Mouse (Mus musculus) MEL (cell line): ENCODE data around the gene Zscan22. TPM values are rescaled to one million over a fixed set of nuclear protein-coding genes. Genes with fewer than 3 reads are reported as not detected.
"Not testable (repeated sequence)": the region's sequence is repeated elsewhere in the genome, so short reads cannot be mapped to it uniquely, and the experiment has no call there.

ENCODE experiments used
- DNase-seq: peaks from one replicate; pipeline ENCODE4 v3.0.0; 2011; ENCODE audit warnings: low read depth, low spot score
- H3K27ac ChIP-seq: 2 replicates; pipeline ENCODE4 v1.5.1; 2012; ENCODE audit warnings: low read depth, mild to moderate bottlenecking, control low read depth, low read length, moderate library complexity; ENCODE audit not compliant: control insufficient read depth
- H3K27me3 ChIP-seq, 2 experiments: fragments of 150-350 bp in 1 of 2; sonication (generic) in 1 of 2; 2 replicates each; pipeline ENCODE4 v1.6.1; 2012; ENCODE audit warnings: low read length in 2 of 2, mild to moderate bottlenecking in 2 of 2, improper control_type of control experiment in 1 of 2, moderate library complexity in 1 of 2; ENCODE audit not compliant: insufficient read depth in 2 of 2, control insufficient read depth in 1 of 2
- H3K36me3 ChIP-seq, 2 experiments: 2 replicates each; pipeline ENCODE4 v1.6.1; 2012 to 2014; ENCODE audit warnings: low read length in 2 of 2, improper control_type of control experiment in 1 of 2, inconsistent platforms in 1 of 2, mild to moderate bottlenecking in 1 of 2; ENCODE audit not compliant: insufficient read depth in 2 of 2, control insufficient read depth in 1 of 2
- H3K4me1 ChIP-seq, 2 experiments: fragments of 150-350 bp in 1 of 2; sonication (generic) in 1 of 2; 2 replicates each; pipeline ENCODE4 v1.6.1; 2012; ENCODE audit warnings: low read length in 2 of 2, improper control_type of control experiment in 1 of 2, mild to moderate bottlenecking in 1 of 2; ENCODE audit not compliant: insufficient read depth in 2 of 2, control insufficient read depth in 1 of 2
- H3K4me3 ChIP-seq, 2 experiments: fragments of 150-350 bp in 1 of 2; sonication (generic) in 1 of 2; 2 replicates each; pipeline ENCODE4 v1.5.1; 2012; ENCODE audit warnings: low read depth in 2 of 2, low read length in 2 of 2, mild to moderate bottlenecking in 2 of 2, moderate library complexity in 2 of 2, control low read depth in 1 of 2, improper control_type of control experiment in 1 of 2; ENCODE audit not compliant: control insufficient read depth in 1 of 2, insufficient read depth in 1 of 2
- H3K79me2 ChIP-seq: 2 replicates; pipeline ENCODE4 v1.6.1; 2012; ENCODE audit warnings: mild to moderate bottlenecking, low read length, moderate library complexity; ENCODE audit not compliant: control insufficient read depth, poor library complexity, insufficient read depth
- H3K9ac ChIP-seq: 2 replicates; pipeline ENCODE4 v1.6.1; 2012; ENCODE audit warnings: low read depth, mild to moderate bottlenecking, control low read depth, low read length, moderate library complexity; ENCODE audit not compliant: control insufficient read depth, poor library complexity, severe bottlenecking
- H3K9me3 ChIP-seq: fragments of 150-350 bp; sonication (generic); replicated peaks from 2 replicates; pipeline ENCODE4 v1.6.1; 2012; ENCODE audit warnings: mild to moderate bottlenecking, low read length, improper control_type of control experiment, moderate library complexity; ENCODE audit not compliant: insufficient read depth
- CHD1 ChIP-seq: IDR thresholded peaks from 2 replicates; pipeline ENCODE4 v1.6.1; 2012; ENCODE audit warnings: low read depth, mild to moderate bottlenecking, inconsistent platforms, low read length, improper control_type of control experiment
- CTCF ChIP-seq, 3 experiments: IDR thresholded peaks in 2 of 3; conservative IDR thresholded peaks in 1 of 3; 2 replicates each; pipeline ENCODE4 v1.5.1; 2011 to 2012; ENCODE audit warnings: low read length in 3 of 3, low read depth in 2 of 3, mild to moderate bottlenecking in 2 of 3, improper control_type of control experiment in 1 of 3, inconsistent platforms in 1 of 3, mixed read lengths in 1 of 3, moderate library complexity in 1 of 3; ENCODE audit not compliant: control insufficient read depth in 1 of 3, insufficient read depth in 1 of 3, poor library complexity in 1 of 3, severe bottlenecking in 1 of 3
- ETS1 ChIP-seq: IDR thresholded peaks from 2 replicates; pipeline ENCODE4 v1.6.1; 2012; ENCODE audit warnings: low read depth, mild to moderate bottlenecking, inconsistent platforms, low read length, improper control_type of control experiment, moderate library complexity
- GATA1 ChIP-seq: IDR thresholded peaks from 2 replicates; pipeline ENCODE4 v1.6.1; 2011; ENCODE audit warnings: low read depth, low read length, improper control_type of control experiment
- HCFC1 ChIP-seq: IDR thresholded peaks from 2 replicates; pipeline ENCODE4 v1.6.1; 2012; ENCODE audit warnings: low read depth, mild to moderate bottlenecking, inconsistent platforms, low read length, improper control_type of control experiment, moderate library complexity
- JUND ChIP-seq: IDR thresholded peaks from 2 replicates; pipeline ENCODE4 v1.6.1; 2011; ENCODE audit warnings: low read depth, mild to moderate bottlenecking, improper control_type of control experiment, low read length
- KAT2A ChIP-seq: conservative IDR thresholded peaks from 2 replicates; pipeline ENCODE4 v1.6.1; 2012; ENCODE audit warnings: low read depth, low read length, improper control_type of control experiment, inconsistent platforms
- MAFK ChIP-seq: IDR thresholded peaks from 2 replicates; pipeline ENCODE4 v1.6.1; 2011; ENCODE audit warnings: low read depth, mild to moderate bottlenecking, low read length, improper control_type of control experiment, borderline replicate concordance
- MAX ChIP-seq: IDR thresholded peaks from 2 replicates; pipeline ENCODE4 v1.6.1; 2011; ENCODE audit warnings: low read length, improper control_type of control experiment
- MEF2A ChIP-seq: IDR thresholded peaks from 2 replicates; pipeline ENCODE4 v1.6.1; 2014; ENCODE audit warnings: low read depth, mild to moderate bottlenecking, inconsistent platforms, low read length, improper control_type of control experiment; ENCODE audit not compliant: poor library complexity, insufficient replicate concordance, severe bottlenecking; ENCODE audit errors: extremely low read depth
- MXI1 ChIP-seq: IDR thresholded peaks from 2 replicates; pipeline ENCODE4 v1.6.1; 2011; ENCODE audit warnings: mild to moderate bottlenecking, low read depth, low read length, improper control_type of control experiment
- MYB ChIP-seq: IDR thresholded peaks from 2 replicates; pipeline ENCODE4 v1.6.1; 2011; ENCODE audit warnings: mild to moderate bottlenecking, low read depth, low read length, improper control_type of control experiment
- MYC ChIP-seq: IDR thresholded peaks from 2 replicates; pipeline ENCODE4 v1.6.1; 2011; ENCODE audit warnings: low read depth, mild to moderate bottlenecking, low read length, improper control_type of control experiment, moderate library complexity
- NELFE ChIP-seq: IDR thresholded peaks from 2 replicates; pipeline ENCODE4 v1.6.1; 2011; ENCODE audit warnings: low read depth, low read length, improper control_type of control experiment
- POLR2AphosphoS2 ChIP-seq: IDR thresholded peaks from 2 replicates; pipeline ENCODE4 v1.6.1; 2011; ENCODE audit warnings: low read length, improper control_type of control experiment
- POLR2AphosphoS5 ChIP-seq: IDR thresholded peaks from 2 replicates; pipeline ENCODE4 v1.6.1; 2012; ENCODE audit warnings: low read depth, borderline replicate concordance, mild to moderate bottlenecking, inconsistent platforms, low read length, moderate library complexity, mixed read lengths
- RAD21 ChIP-seq: IDR thresholded peaks from 2 replicates; pipeline ENCODE4 v1.6.1; 2011; ENCODE audit warnings: mild to moderate bottlenecking, low read depth, low read length, improper control_type of control experiment
- RCOR1 ChIP-seq: IDR thresholded peaks from 2 replicates; pipeline ENCODE4 v1.6.1; 2012; ENCODE audit warnings: low read depth, mild to moderate bottlenecking, inconsistent platforms, low read length, improper control_type of control experiment
- SIN3A ChIP-seq: IDR thresholded peaks from 2 replicates; pipeline ENCODE4 v1.6.1; 2012; ENCODE audit warnings: low read length, improper control_type of control experiment, inconsistent platforms
- SMC3 ChIP-seq: IDR thresholded peaks from 2 replicates; pipeline ENCODE4 v1.6.1; 2011; ENCODE audit warnings: low read depth, low read length, improper control_type of control experiment
- TBP ChIP-seq: IDR thresholded peaks from 2 replicates; pipeline ENCODE4 v1.8.0; 2011; ENCODE audit warnings: low read depth, low read length, improper control_type of control experiment
- TCF12 ChIP-seq: IDR thresholded peaks from 2 replicates; pipeline ENCODE4 v1.6.1; 2014; ENCODE audit warnings: low read depth, mild to moderate bottlenecking, inconsistent platforms, low read length, improper control_type of control experiment, moderate library complexity
- UBTF ChIP-seq: IDR thresholded peaks from 2 replicates; pipeline ENCODE4 v1.6.1; 2012; ENCODE audit warnings: low read depth, mild to moderate bottlenecking, inconsistent platforms, low read length, improper control_type of control experiment, moderate library complexity, borderline replicate concordance; ENCODE audit not compliant: insufficient read depth
- USF2 ChIP-seq, 2 experiments: IDR thresholded peaks; 2 replicates each; pipeline ENCODE4 v1.6.1; 2011 to 2012; ENCODE audit warnings: improper control_type of control experiment in 2 of 2, low read length in 2 of 2, borderline replicate concordance in 1 of 2, inconsistent platforms in 1 of 2, low read depth in 1 of 2, mild to moderate bottlenecking in 1 of 2; ENCODE audit not compliant: insufficient read depth in 1 of 2
- ZC3H11A ChIP-seq: IDR thresholded peaks from 2 replicates; pipeline ENCODE4 v1.6.1; 2012; ENCODE audit warnings: low read depth, mild to moderate bottlenecking, inconsistent platforms, low read length, improper control_type of control experiment
- ZKSCAN1 ChIP-seq: IDR thresholded peaks from 2 replicates; pipeline ENCODE4 v1.6.1; 2012; ENCODE audit warnings: low read depth, mild to moderate bottlenecking, inconsistent platforms, low read length, improper control_type of control experiment, moderate library complexity
- ZMIZ1 ChIP-seq: IDR thresholded peaks from 2 replicates; pipeline ENCODE4 v1.6.1; 2012; ENCODE audit warnings: low read depth, mild to moderate bottlenecking, inconsistent platforms, low read length, improper control_type of control experiment, moderate library complexity
- polyA plus RNA-seq, 2 experiments: library from polyadenylated mRNA; stranded (reverse) in 1 of 2; unstranded in 1 of 2; fragments of >175 nt in 1 of 2; fragments of >200 nt in 1 of 2; gene quantifications; 2 replicates each; pipeline versions ENCODE4 v1.2.1 to v1.2.4; 2012; ENCODE audit warnings: low replicate concordance in 2 of 2, low read depth in 1 of 2; ENCODE audit not compliant: insufficient read length in 2 of 2, insufficient read depth in 1 of 2, missing spikeins in 1 of 2
- total RNA-seq: library from RNA; depleted of rRNA; stranded (reverse); fragments of 300-350 nt; gene quantifications from 2 replicates; pipeline ENCODE4 v1.2.3, GENCODE M21; 2012

Zscan22 gene
- total and polyA plus RNA-seq, 3 experiments, result 2.5 to 7.1 TPM; not detected in 1

GRCm38 (mm10) chr7:12933615-12934140 is 36.1 kb downstream of the Zscan22 start:
- TF ChIP-seq ZMIZ1 (no peak), POLR2AphosphoS2 (no peak), MAFK (no peak), CHD1 (no peak), MAX (no peak), NELFE (no peak), TCF12 (no peak), KAT2A (no peak), ZC3H11A (no peak), JUND (no peak), SIN3A (no peak), CTCF (IDR thresholded peaks at IDR 0.05 in 2 of 3, conservative IDR thresholded peaks at IDR 0.05 in 1 of 3; ENCODE audit: control insufficient read depth in 1 of 3, insufficient read depth in 1 of 3, low read depth in 2 of 3, low read length in 3 of 3, poor library complexity in 1 of 3, severe bottlenecking in 1 of 3) (no peak), POLR2AphosphoS5 (no peak), USF2 (IDR thresholded peaks at IDR 0.05; ENCODE audit: borderline replicate concordance in 1 of 2, insufficient read depth in 1 of 2, low read depth in 1 of 2, low read length in 2 of 2) (no peak), SMC3 (no peak), TBP (no peak), MYC (no peak), UBTF (no peak), GATA1 (no peak), ETS1 (no peak)
- no peaks in the 10 kb centered on the region for H3K79me2 ChIP-seq
- H3K27ac ChIP-seq, result no peak overlapping the region
- H3K36me3 ChIP-seq, result no peaks in the 10 kb centered on the region
- H3K9me3 ChIP-seq, result no peaks in the 10 kb centered on the region
- no peaks in the 10 kb centered on the region for H3K27me3 ChIP-seq
- no peak for DNase-seq
- H3K4me3 ChIP-seq, result no peak overlapping the region
- H3K9ac ChIP-seq, result no peak overlapping the region
- H3K4me1 ChIP-seq, result no peaks in the 10 kb centered on the region

GRCm38 (mm10) chr7:12934808-12935207 is 37.2 kb downstream of the Zscan22 start:
- no peak overlapping the region for H3K9ac ChIP-seq
- no peaks in the 10 kb centered on the region for H3K27me3 ChIP-seq
- DNase-seq, result no peak
- H3K27ac ChIP-seq, result no peak overlapping the region
- TF ChIP-seq CHD1 (no peak), MAX (no peak), MEF2A (no peak), RAD21 (no peak), ZKSCAN1 (no peak), HCFC1 (no peak), JUND (no peak), MXI1 (no peak), RCOR1 (no peak), MYB (no peak), NELFE (no peak), GATA1 (no peak)
- no peaks in the 10 kb centered on the region for H3K4me1 ChIP-seq
- no peaks in the 10 kb centered on the region for H3K79me2 ChIP-seq
- no peak overlapping the region for H3K4me3 ChIP-seq
- no peaks in the 10 kb centered on the region for H3K36me3 ChIP-seq
- H3K9me3 ChIP-seq, result no peaks in the 10 kb centered on the region

DNA sequence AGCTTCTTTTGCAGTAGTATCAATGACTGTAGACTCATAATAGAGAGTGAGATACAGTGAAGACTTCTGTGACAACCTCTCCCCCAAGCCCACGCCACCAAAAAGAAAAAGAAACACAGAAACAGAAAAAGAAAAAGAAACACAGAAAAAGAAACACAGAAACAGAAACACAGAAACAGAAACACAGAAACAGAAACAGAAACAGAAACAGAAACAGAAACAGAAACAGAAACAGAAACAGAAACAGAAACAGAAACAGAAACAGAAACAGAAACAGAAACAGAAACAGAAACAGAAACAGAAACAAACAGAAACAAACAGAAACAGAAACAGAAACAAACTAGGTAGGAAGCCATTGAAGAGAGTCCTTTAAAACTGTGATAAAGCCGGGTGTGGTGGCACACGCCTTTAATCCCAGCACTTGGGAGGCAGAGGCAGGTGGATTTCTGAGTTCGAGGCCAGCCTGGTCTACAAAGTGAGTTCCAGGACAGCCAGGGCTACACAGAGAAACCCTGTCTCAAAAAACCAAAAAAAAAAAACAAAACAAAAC is 39.7 kb downstream of the Zscan22 start:
- H3K27me3 ChIP-seq, H3K9ac ChIP-seq, H3K79me2 ChIP-seq, H3K27ac ChIP-seq, H3K4me3 ChIP-seq, DNase-seq, H3K4me1 ChIP-seq, H3K36me3 ChIP-seq, H3K9me3 ChIP-seq: not testable (repeated sequence)
